Mouse (Mus musculus) limb, embryonic 15.5 days (tissue): ENCODE data around the gene Cpox. TPM values are rescaled to one million over a fixed set of nuclear protein-coding genes. Genes with fewer than 3 reads are reported as not detected.
A peak's percentile ranks its signal among the peaks of the same experiment; 100 is the strongest.

ENCODE experiments used
- ATAC-seq: fragments of 200-750 bp; cut with Nextera tagmentation; 2 replicates; pipeline ENCODE4 v1.8.0; 2017; ENCODE audit warnings: low read depth, moderate TSS enrichment; ENCODE audit not compliant: insufficient number of reproducible peaks, low FRiP score, low TSS enrichment
- H3K27ac ChIP-seq: fragments of 300-500 bp; sonication (generic); 2 replicates; pipeline ENCODE4 v1.5.1; 2015; ENCODE audit warnings: moderate library complexity, mild to moderate bottlenecking, inconsistent platforms
- H3K27me3 ChIP-seq: fragments of 300-500 bp; sonication (generic); 2 replicates; pipeline ENCODE4 v1.6.1; 2015; ENCODE audit warnings: inconsistent platforms
- H3K36me3 ChIP-seq: fragments of 300-500 bp; sonication (generic); 2 replicates; pipeline ENCODE4 v1.6.1; 2015; ENCODE audit warnings: inconsistent platforms
- H3K4me1 ChIP-seq: fragments of 300-500 bp; sonication (generic); 2 replicates; pipeline ENCODE4 v1.6.1; 2015; ENCODE audit warnings: inconsistent platforms
- H3K4me2 ChIP-seq: fragments of 300-500 bp; sonication (generic); 2 replicates; pipeline ENCODE4 v1.6.1; 2015; ENCODE audit warnings: mild to moderate bottlenecking, inconsistent platforms
- H3K4me3 ChIP-seq: fragments of 300-500 bp; sonication (generic); 2 replicates; pipeline ENCODE4 v1.5.1; 2015; ENCODE audit warnings: mild to moderate bottlenecking, inconsistent platforms
- H3K9ac ChIP-seq: fragments of 300-500 bp; sonication (generic); 2 replicates; pipeline ENCODE4 v1.6.1; 2015; ENCODE audit warnings: inconsistent platforms
- H3K9me3 ChIP-seq: fragments of 300-500 bp; sonication (generic); 2 replicates; pipeline ENCODE4 v1.6.1; 2016; ENCODE audit warnings: inconsistent platforms
- WGBS: fragments of 180-500 bp; shearing (Covaris S2); methylation state at CpG from one replicate; pipeline ENCODE4 v1.1.7; 2015; 5-methylcytosine and 5-hydroxymethylcytosine counted together
- polyA plus RNA-seq: library from polyadenylated mRNA; unstranded; fragments of >200 nt; fragmentation: Nextera tagmentation; extraction: Ambion mirVana; gene quantifications from 2 replicates; pipeline ENCODE4 v1.2.1, GENCODE M21; 2015

Gene Cpox
- polyA plus RNA-seq, 1 experiment from 2014 or later: 30.0 TPM

DNA sequence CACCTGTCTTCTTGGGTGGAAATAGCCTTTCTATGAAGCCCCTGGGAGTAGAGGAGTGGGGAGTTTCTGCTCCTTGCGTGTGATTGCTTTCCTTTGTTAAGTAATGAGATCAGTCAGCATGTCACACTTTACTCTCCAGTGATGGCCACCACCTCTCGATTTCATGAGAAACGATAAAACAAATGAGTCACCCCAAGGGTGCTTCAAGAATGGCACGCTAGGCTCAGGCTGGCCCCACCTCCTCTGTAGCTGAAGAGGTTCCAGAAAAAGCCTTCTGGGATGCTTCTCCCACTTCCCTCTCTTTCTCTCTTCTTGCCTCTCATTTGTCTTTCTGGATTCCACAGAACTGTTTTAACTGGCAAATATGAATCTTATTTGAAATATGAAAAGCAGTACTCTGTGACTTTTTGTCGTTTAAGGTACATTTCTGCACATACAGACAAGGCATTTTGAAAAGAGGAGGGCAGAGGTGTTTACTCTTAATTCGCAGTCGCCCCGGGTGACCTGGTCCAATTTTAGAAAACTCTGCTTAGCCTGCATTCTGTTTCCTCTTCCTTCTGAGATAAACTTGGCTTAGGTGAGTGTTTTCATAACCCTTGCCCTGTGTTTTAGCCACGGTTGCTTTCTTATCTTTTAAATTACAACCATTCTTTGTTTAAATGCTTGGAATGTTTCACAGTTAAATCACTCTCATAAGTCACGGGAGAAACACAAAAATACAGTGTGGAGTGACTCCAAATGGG, 33.5 kb downstream of the Cpox start:
- H3K27ac ChIP-seq: no peak overlapping the region
- ATAC-seq: no peak
- no peaks in the 10 kb centered on the region for H3K27me3 ChIP-seq
- H3K4me2 ChIP-seq: no peak overlapping the region
- H3K36me3 ChIP-seq: no peaks in the 10 kb centered on the region
- no peak overlapping the region for H3K9ac ChIP-seq
- H3K4me1 ChIP-seq: no peaks in the 10 kb centered on the region
- H3K4me3 ChIP-seq: no peak overlapping the region
- 38% methylated on average over 10 of the region's 10 CpGs for WGBS
- no peaks in the 10 kb centered on the region for H3K9me3 ChIP-seq

DNA sequence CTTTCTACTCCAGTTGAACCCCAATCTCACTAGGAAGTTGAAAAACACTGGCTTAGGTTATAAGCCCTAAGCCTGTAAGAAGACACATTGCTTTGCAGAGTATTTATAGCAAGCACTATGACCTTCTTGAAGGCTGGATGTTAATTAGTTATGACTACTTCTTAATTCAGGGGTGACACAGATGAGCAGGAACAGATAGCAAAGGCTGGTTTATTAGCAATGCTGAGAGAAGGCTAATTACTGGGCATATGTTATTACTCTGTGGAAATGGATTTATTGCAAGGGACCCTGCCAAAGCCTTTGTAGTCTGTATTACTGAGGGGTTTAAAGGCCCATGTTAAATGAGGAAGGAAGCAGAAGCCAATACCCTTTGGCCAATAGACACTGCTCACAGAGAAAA, 34.9 kb downstream of the Cpox start:
- no peak for ATAC-seq
- no peaks in the 10 kb centered on the region for H3K4me1 ChIP-seq
- no peaks in the 10 kb centered on the region for H3K36me3 ChIP-seq
- H3K4me2 ChIP-seq: no peak overlapping the region
- no peaks in the 10 kb centered on the region for H3K9me3 ChIP-seq
- H3K27ac ChIP-seq: no peak overlapping the region
- H3K27me3 ChIP-seq: no peaks in the 10 kb centered on the region
- no peak overlapping the region for H3K9ac ChIP-seq
- H3K4me3 ChIP-seq: no peak overlapping the region

DNA sequence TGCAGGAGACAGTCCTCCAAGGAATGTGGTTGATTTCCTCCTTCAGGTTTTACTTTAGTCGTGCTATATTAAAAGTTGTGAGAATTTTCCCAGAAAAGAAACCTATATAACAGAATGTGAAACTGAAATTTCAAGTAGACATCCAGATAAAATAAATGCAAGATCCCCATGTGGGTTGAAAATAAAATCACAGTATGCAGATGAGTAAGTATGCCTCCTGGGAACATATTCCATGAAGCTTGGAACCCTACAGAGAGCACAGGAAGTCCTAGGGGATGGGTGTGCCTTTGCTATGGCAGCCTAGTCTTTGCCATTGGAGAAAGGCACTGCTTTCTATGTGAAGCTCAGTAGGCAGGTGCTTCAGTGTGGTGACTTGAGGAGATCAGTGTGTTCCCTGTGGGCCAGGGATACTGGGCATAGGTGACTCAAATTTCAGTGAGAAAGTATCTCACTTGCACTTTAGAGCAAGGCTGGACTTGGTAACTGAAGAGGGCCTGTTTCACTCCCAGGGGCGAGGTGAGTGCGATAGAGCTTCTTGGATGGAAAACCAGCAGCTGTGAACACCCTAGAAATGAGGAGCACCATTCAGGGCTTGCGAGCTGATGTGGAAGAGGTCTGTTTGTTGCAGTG, 37.3 kb downstream of the Cpox start:
- no peaks in the 10 kb centered on the region for H3K27me3 ChIP-seq
- H3K27ac ChIP-seq: no peak overlapping the region
- no peaks in the 10 kb centered on the region for H3K4me1 ChIP-seq
- no peaks in the 10 kb centered on the region for H3K36me3 ChIP-seq
- H3K9ac ChIP-seq: no peak overlapping the region
- WGBS: 84% methylated on average over 4 of the region's 4 CpGs
- no peak overlapping the region for H3K4me3 ChIP-seq
- H3K4me2 ChIP-seq: no peak overlapping the region
- ATAC-seq: no peak
- H3K9me3 ChIP-seq: no peaks in the 10 kb centered on the region

DNA sequence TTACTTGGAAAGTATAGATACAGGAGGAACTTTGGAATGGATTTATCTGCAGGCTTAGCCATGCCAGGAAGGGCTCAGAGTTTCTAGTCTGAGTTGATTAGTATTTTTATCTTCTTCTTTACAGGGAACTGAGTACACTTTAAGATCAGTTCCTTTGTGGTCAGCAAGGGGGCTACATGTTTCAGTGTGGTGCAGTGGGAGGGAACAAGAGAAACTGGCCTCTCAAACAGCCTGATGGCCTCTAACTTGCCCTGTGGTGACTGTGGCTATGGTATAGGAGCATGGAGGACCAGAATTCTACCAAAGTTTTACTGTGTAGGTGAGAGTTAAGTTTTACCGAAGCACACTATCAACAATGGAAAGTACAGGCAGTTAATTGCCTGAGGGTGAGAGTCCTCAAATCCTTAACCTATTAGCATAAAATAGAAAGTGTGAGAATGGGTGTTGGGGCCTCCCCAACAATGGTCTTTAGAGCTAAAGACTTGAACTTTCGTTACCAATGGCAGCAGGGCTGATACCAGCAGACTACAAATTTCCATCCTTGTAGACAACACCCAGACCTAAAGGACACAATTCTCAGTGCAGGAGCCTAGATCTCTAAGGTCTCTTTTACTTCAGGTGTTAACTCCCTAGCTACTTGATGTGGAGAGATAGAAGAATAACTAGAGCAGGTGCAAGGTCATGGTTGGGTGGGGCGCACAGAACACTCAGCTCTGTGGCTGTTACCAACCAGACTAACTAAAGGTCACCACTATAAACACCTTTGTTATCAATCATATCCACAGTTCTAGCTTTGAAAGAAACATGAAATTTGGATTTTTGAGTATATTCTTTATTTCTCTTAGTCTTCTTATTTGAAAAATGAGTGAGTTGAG, 38.7 kb downstream of the Cpox start:
- ATAC-seq: no peak
- Histone ChIP-seq H3K9me3 (no peaks in the 10 kb centered on the region), H3K4me2 (no peak overlapping the region), H3K27me3 (no peaks in the 10 kb centered on the region), H3K4me3 (no peak overlapping the region), H3K4me1 (no peaks in the 10 kb centered on the region), H3K27ac (no peak overlapping the region), H3K9ac (no peak overlapping the region), H3K36me3 (no peaks in the 10 kb centered on the region)
- WGBS: 81% methylated on average over 3 of the region's 3 CpGs

DNA sequence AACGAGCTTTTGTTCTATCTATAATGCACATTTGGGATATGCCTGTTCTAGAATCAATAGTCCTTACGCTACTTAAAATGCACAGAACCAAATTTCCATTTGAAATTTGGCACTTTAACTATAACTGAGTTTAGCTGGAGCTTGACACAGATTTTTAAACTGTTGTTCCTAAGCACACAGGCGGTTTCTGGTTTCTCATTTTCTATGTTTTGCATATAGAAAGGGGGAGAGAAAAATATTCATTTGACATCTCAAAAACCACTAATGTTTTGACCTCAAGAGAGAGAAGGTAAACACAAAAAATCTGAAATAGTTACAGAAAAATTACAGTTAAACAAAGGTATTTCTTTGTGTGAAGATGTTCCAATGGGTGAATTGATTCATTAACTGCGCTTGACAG, 39.4 kb downstream of the Cpox start:
- Histone ChIP-seq H3K4me3 (no peak overlapping the region), H3K36me3 (no peaks in the 10 kb centered on the region), H3K27ac (no peak overlapping the region), H3K9ac (no peak overlapping the region), H3K9me3 (no peaks in the 10 kb centered on the region), H3K27me3 (no peaks in the 10 kb centered on the region), H3K4me1 (no peaks in the 10 kb centered on the region), H3K4me2 (no peak overlapping the region)
- 77% methylated on average over 4 of the region's 4 CpGs for WGBS
- ATAC-seq: no peak

DNA sequence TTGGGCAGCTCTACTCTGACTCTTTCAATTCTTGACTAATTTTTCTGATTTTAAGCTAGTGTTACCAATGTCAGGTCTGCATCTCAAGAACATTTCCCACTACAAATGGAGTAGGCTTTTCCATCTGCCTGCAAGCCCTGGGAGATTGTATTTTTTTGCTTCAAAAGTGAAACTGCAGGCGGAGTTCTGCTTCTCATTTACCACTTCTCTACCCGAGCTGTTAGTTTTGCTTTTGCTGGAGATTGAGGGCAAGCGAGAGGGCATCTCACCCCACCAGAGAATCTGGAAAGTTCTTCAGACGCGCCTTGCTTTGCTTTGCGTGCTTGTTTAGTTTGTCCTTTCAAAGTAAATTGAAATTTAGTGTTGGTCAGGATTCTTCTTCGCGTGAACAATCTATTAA, 42.1 kb downstream of the Cpox start:
- H3K27me3 ChIP-seq: no peaks in the 10 kb centered on the region
- H3K4me3 ChIP-seq: no peak overlapping the region
- no peak overlapping the region for H3K9ac ChIP-seq
- H3K27ac ChIP-seq: no peak overlapping the region
- H3K4me2 ChIP-seq: no peak overlapping the region
- no peaks in the 10 kb centered on the region for H3K9me3 ChIP-seq
- H3K4me1 ChIP-seq: no peaks in the 10 kb centered on the region
- ATAC-seq: no peak
- H3K36me3 ChIP-seq: no peaks in the 10 kb centered on the region
- 57% methylated on average over 8 of the region's 8 CpGs for WGBS

DNA sequence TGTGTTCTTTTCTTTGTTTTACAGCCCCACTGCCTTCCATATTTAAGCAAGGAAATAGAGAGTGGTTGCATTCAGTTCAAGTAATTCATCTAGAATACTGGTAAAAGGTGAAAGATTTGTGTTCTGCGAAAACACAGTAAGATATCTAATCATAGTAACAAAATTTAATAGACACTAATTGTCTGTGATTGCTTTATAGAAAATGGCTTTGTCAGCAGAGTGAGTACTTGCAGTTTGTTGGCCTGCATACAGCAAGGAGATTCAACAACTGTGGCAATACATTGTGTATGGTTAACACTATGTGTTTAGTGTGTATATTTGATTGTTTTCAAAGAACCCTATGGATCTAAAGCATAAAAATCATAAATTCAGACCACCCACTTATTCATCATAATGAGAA, 43.0 kb downstream of the Cpox start:
- Histone ChIP-seq H3K9ac (no peak overlapping the region), H3K36me3 (no peaks in the 10 kb centered on the region), H3K27me3 (no peaks in the 10 kb centered on the region), H3K4me2 (no peak overlapping the region), H3K27ac (no peak overlapping the region), H3K4me3 (no peak overlapping the region), H3K4me1 (no peaks in the 10 kb centered on the region), H3K9me3 (no peaks in the 10 kb centered on the region)
- ATAC-seq: no peak
- 91% methylated on average over 1 of the region's 1 CpGs for WGBS

DNA sequence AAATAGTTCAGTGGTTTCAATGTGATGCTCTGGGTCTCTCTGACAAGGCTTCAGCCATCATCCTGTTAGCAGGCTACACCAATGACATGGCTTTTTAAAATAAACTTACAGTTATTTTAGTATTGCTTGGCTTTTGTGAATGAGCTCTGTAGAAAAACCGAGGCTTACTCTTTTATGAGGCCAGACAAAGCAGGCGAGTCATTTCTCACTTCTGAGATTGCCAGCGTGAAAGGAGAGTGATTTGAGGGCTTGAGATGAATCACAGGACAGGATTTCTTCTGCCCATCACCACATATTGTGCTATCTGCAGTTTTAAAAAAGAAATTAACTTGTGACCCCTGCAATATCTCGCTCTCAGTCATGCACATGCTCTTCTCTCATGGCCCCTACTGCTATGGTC, 44.9 kb downstream of the Cpox start:
- Histone ChIP-seq H3K27ac (no peak overlapping the region), H3K4me1 (no peaks in the 10 kb centered on the region), H3K4me2 (no peak overlapping the region), H3K4me3 (no peak overlapping the region), H3K27me3 (no peaks in the 10 kb centered on the region), H3K9ac (no peak overlapping the region), H3K36me3 (no peaks in the 10 kb centered on the region), H3K9me3 (no peaks in the 10 kb centered on the region)
- no peak for ATAC-seq
- 62% methylated on average over 4 of the region's 4 CpGs for WGBS

DNA sequence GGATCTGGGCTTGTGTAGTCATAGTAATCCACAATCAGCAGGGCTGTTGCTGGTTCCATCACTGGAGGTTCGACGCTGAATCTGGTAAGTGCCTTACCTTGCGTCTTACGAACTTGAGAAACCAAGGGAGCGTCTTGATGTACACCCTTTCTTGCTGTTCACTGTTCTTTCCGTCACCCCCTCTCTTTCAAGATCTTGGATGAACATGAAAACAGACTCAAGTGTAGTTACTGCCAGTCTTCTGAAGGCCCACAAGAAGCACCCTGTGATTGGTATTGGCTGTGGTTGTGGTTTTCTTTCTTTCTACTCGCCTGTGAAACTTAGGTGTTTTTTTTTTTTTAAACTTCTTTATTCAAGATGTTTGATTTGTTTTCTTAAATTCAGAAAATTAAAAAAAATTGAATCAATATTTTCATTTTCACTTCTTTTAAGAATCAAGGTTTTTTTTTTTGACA, 48.6 kb downstream of the Cpox start, which contains the start of gene Gpr15:
Gene Gpr15, minus strand, starts transcription at position 405 of the 455 bp plus-strand sequence.
- ATAC-seq: no peak
- Histone ChIP-seq H3K27ac (no peak within 1 kb of the TSS), H3K4me1 (no peaks in the 10 kb centered on the region), H3K4me3 (no peak within 1 kb of the TSS), H3K27me3 (no peaks in the 10 kb centered on the region), H3K9ac (no peak within 1 kb of the TSS), H3K4me2 (no peak within 1 kb of the TSS), H3K36me3 (no peaks in the 10 kb centered on the region), H3K9me3 (no peaks in the 10 kb centered on the region)
- WGBS: 94% methylated on average over 7 of the region's 7 CpGs

DNA sequence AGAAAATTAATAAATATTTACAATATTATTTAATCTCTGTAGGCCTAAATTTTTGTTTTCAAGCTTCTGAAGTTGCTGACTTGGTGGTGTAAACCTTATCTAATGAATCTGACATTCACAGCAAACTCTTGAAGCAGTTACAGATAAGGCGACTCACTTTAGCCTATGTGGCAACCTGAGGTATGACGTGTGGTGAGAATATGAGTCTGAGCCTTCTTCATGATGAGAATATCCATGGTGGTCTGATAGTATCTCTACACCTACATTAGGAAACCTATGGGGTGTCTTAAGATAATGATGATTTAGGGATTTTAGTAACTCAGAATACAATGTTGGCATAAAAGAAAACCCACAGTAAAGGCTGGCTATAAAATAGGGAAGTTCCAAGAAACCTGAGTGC, 52.2 kb downstream of the Cpox start:
- H3K4me2 ChIP-seq: no peak overlapping the region
- H3K9me3 ChIP-seq: no peaks in the 10 kb centered on the region
- no peak overlapping the region for H3K9ac ChIP-seq
- H3K27me3 ChIP-seq: no peaks in the 10 kb centered on the region
- 87% methylated on average over 2 of the region's 2 CpGs for WGBS
- H3K36me3 ChIP-seq: no peaks in the 10 kb centered on the region
- no peak for ATAC-seq
- no peaks in the 10 kb centered on the region for H3K4me1 ChIP-seq
- H3K27ac ChIP-seq: no peak overlapping the region
- H3K4me3 ChIP-seq: no peak overlapping the region

DNA sequence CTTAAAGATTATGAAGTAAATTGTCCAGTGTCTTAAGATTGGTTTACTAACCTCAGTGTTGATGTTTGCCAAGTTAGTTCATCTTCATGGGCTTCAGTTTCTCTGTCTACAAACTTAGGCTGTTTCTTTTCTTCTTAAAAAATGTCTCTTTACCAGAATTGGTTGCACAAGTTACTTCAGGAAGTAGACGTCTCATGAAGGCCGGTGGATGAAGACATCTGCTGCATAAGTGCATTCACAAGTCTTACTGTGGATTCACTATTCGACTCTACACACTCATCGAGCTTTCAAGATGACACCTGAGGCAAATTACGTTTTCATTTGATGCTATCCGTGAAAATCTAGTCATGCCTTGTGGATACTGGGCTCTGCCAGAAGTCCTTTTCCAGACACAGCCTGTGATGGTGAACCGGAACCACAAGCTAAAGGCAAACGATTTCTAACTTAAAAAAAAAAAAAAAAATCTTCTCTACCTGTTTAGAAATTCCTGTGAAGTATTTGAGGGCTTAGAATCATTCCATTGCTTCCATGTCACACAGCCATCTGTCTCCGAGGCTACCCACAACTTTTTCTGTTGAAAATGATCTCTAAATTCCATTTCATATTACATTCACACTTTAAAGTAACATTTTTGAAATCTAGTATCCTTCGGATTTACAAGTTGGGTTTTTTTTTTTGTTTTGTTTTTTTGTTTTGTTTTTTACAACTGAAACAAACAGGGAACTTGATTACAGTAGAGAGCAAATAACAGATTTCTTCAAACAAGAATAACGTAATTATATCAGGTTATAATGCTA, 56.8 kb downstream of the Cpox start:
- Histone ChIP-seq H3K4me3 (peak overlapping the region; percentile 74), H3K36me3 (peaks cover 20% of the 10 kb centered on the region), H3K4me1 (peaks cover 6% of the 10 kb centered on the region), H3K9me3 (no peaks in the 10 kb centered on the region), H3K9ac (no peak overlapping the region), H3K27me3 (no peaks in the 10 kb centered on the region), H3K4me2 (peak overlapping the region; percentile 43), H3K27ac (no peak overlapping the region)
- WGBS: 77% methylated on average over 11 of the region's 11 CpGs
- ATAC-seq: no peak
